Mouse (Mus musculus) liver, embryonic 15.5 days (tissue): ENCODE measurements at regions not wholly inside any gene's neighbourhood (a gene's known extent, or its start where the extent isn't known, plus 50 kb on each side); places are given as distances from the start of the nearest gene placed in this dataset.

Source experiments
- ATAC-seq: fragments of 200-750 bp; cut with Nextera tagmentation; 2 replicates; pipeline ENCODE4 v1.8.0; 2017; ENCODE audit warnings: moderate number of reproducible peaks, mild to moderate bottlenecking, moderate library complexity; ENCODE audit not compliant: insufficient read depth
- H3K27ac ChIP-seq: fragments of 300-500 bp; sonication (generic); replicated peaks from 2 replicates; pipeline ENCODE4 v1.5.1; 2015; ENCODE audit warnings: mild to moderate bottlenecking, inconsistent platforms
- H3K27me3 ChIP-seq: fragments of 300-500 bp; sonication (generic); 2 replicates; pipeline ENCODE4 v1.6.1; 2015; ENCODE audit warnings: mild to moderate bottlenecking, inconsistent platforms
- H3K36me3 ChIP-seq: fragments of 300-500 bp; sonication (generic); replicated peaks from 2 replicates; pipeline ENCODE4 v1.6.1; 2015; ENCODE audit warnings: moderate library complexity, mild to moderate bottlenecking, inconsistent platforms
- H3K4me1 ChIP-seq: fragments of 300-500 bp; sonication (generic); replicated peaks from 2 replicates; pipeline ENCODE4 v1.6.1; 2015; ENCODE audit warnings: inconsistent platforms
- H3K4me2 ChIP-seq: fragments of 300-500 bp; sonication (generic); 2 replicates; pipeline ENCODE4 v1.6.1; 2015; ENCODE audit warnings: moderate library complexity, mild to moderate bottlenecking, inconsistent platforms
- H3K4me3 ChIP-seq: fragments of 300-500 bp; sonication (generic); replicated peaks from 2 replicates; pipeline ENCODE4 v1.5.1; 2015; ENCODE audit warnings: mild to moderate bottlenecking, inconsistent platforms
- H3K9ac ChIP-seq: fragments of 300-500 bp; sonication (generic); 2 replicates; pipeline ENCODE4 v1.6.1; 2015; ENCODE audit warnings: moderate library complexity, mild to moderate bottlenecking, inconsistent platforms
- H3K9me3 ChIP-seq: fragments of 300-500 bp; sonication (generic); replicated peaks from 2 replicates; pipeline ENCODE4 v1.6.1; 2016; ENCODE audit warnings: inconsistent platforms
- WGBS: fragments of 180-500 bp; shearing (Covaris S2); methylation state at CpG from one replicate; pipeline ENCODE4 v1.1.7; 2015; ENCODE audit warnings: mixed read lengths; ENCODE audit not compliant: insufficient replicate concordance; 5-methylcytosine and 5-hydroxymethylcytosine counted together

DNA sequence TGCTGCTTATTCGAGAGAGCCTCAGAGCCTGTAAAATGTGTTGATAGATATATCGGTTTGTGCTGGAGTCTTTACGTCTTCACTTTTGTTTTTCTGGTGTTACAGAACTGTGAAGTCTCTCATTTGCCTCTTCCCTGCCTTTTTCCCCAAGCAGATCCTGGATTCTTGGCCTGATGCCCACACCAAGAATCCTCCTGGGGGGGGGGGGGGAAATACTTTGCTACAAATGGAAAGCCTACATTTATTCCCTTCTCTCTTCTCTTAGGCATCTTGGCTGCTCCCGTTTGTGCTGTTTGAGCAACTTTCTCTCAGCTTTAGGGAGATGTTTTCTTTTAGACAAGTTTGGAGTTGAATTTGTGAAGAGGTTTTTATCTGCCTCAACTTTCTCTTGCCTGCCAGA is 570.8 kb downstream of the Epha4 start:
- Histone ChIP-seq H3K9ac (no peak overlapping the region), H3K36me3 (no peaks in the 10 kb centered on the region), H3K4me3 (no peak overlapping the region), H3K27ac (no peak overlapping the region), H3K4me2 (no peak overlapping the region), H3K4me1 (no peaks in the 10 kb centered on the region), H3K27me3 (no peaks in the 10 kb centered on the region), H3K9me3 (no peaks in the 10 kb centered on the region)
- WGBS = 61% methylated on average over 4 of the region's 4 CpGs
- no peak for ATAC-seq

GRCm38 (mm10) chr1:76955031-76955430 is 559.9 kb downstream of the Epha4 start:
- Histone ChIP-seq H3K36me3 (no peaks in the 10 kb centered on the region), H3K4me1 (no peaks in the 10 kb centered on the region), H3K27ac (no peak overlapping the region), H3K9me3 (no peaks in the 10 kb centered on the region), H3K4me3 (no peak overlapping the region), H3K9ac (no peak overlapping the region), H3K27me3 (no peaks in the 10 kb centered on the region), H3K4me2 (no peak overlapping the region)
- ATAC-seq = no peak

GRCm38 (mm10) chr1:76957411-76957810 is 557.5 kb downstream of the Epha4 start:
- H3K9me3 ChIP-seq = no peaks in the 10 kb centered on the region
- WGBS = 59% methylated on average over 5 of the region's 5 CpGs

GRCm38 (mm10) chr1:76958706-76959105 is 556.2 kb downstream of the Epha4 start:
- H3K4me3 ChIP-seq = no peak overlapping the region
- no peak overlapping the region for H3K4me2 ChIP-seq
- 35% methylated on average over 4 of the region's 4 CpGs for WGBS
- H3K9me3 ChIP-seq = no peaks in the 10 kb centered on the region
- ATAC-seq = no peak
- no peaks in the 10 kb centered on the region for H3K27me3 ChIP-seq
- H3K9ac ChIP-seq = no peak overlapping the region
- H3K4me1 ChIP-seq = no peaks in the 10 kb centered on the region
- H3K27ac ChIP-seq = no peak overlapping the region
- no peaks in the 10 kb centered on the region for H3K36me3 ChIP-seq

More at GRCm38 (mm10) chr1:76957411-76957810, 557.5 kb downstream of the Epha4 start:
- Histone ChIP-seq H3K9ac (no peak overlapping the region), H3K36me3 (no peaks in the 10 kb centered on the region), H3K4me1 (no peaks in the 10 kb centered on the region), H3K4me3 (no peak overlapping the region), H3K4me2 (no peak overlapping the region), H3K27ac (no peak overlapping the region), H3K27me3 (no peaks in the 10 kb centered on the region)
- no peak for ATAC-seq

GRCm38 (mm10) chr1:76972454-76972853 is 542.4 kb downstream of the Epha4 start:
- H3K27ac ChIP-seq = no peak overlapping the region
- no peaks in the 10 kb centered on the region for H3K36me3 ChIP-seq
- no peaks in the 10 kb centered on the region for H3K9me3 ChIP-seq
- H3K4me2 ChIP-seq = no peak overlapping the region
- 55% methylated on average over 4 of the region's 4 CpGs for WGBS
- H3K27me3 ChIP-seq = no peaks in the 10 kb centered on the region
- no peak overlapping the region for H3K4me3 ChIP-seq
- H3K4me1 ChIP-seq = no peaks in the 10 kb centered on the region
- ATAC-seq = no peak
- H3K9ac ChIP-seq = no peak overlapping the region

DNA sequence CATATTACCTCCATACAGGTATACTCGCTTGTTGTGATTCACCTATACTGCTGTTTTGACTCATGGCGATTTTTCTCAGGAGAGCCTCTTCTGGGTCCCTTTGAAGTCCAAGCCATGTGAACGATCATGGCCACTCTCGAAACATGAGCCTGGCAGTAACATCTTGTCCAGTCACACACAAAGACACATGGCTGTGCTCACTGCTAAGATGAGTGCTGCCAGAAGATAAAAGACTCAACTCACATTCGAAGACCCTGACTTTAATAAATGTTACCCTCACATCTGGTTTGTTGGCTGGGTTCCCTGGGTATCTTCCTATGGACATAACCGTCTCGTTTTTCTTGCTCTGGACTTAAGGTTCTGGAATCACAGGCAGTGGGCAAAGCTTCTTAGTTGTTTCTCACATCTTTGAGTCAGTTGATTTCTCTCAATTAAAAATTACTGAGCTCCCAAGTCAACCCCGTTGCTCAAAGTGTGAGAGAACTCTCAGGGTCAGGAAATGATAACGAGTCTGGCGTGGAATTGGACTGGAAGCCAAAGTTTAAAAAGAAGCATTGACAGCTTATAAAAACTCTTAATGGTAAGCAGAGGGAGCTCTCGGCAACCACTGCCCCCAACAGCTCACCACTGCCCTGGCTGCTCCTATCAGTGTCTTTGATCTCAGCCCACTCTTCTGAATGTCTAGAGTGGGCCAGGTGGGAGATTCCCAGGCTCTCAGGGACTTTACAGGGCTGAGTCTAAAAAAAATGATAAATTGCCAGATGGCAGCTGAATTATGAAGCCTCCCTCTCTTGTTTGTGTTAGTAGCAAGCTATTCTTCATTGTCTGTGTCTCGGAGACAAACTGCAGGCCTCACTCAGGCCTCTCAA is 539.6 kb downstream of the Epha4 start:
- 63% methylated on average over 12 of the region's 12 CpGs for WGBS
- H3K4me2 ChIP-seq = no peak overlapping the region
- no peak overlapping the region for H3K4me3 ChIP-seq
- no peak overlapping the region for H3K27ac ChIP-seq
- no peak overlapping the region for H3K9ac ChIP-seq
- H3K9me3 ChIP-seq = no peaks in the 10 kb centered on the region
- H3K4me1 ChIP-seq = no peaks in the 10 kb centered on the region
- no peaks in the 10 kb centered on the region for H3K36me3 ChIP-seq
- no peaks in the 10 kb centered on the region for H3K27me3 ChIP-seq
- no peak for ATAC-seq

DNA sequence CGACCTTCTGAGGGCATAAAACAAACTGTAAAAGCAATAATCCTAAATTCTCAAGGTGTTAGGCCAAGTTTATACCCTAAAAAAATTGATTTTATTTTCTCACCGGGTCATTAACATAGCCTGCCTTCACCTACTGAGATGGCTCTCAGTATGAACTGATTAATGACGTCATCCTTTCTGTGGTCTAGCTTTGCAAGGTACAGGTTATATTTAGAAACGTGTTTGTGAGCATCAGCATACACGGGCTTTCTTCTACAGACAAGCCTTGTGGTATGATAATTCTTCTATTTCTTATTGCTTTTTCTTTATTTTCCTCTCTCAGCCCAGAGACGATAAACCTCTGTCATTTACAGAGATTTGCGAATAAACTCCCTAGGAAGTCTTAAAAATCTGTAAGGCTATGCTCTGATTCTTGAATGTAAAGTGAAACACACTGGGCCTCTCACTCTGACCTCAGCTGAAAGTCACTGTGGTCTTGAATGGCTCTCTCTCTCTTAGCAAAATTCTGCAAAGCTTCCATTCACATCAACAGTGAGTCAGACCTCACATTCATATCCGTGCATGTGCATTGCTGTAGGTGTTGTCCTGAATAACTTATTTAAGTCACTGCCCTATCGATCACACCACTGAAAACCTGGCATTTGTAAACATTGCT is 534.3 kb downstream of the Epha4 start:
- 57% methylated on average over 9 of the region's 9 CpGs for WGBS
- Histone ChIP-seq H3K27ac (no peak overlapping the region), H3K4me3 (no peak overlapping the region), H3K36me3 (no peaks in the 10 kb centered on the region), H3K4me2 (no peak overlapping the region), H3K9ac (no peak overlapping the region), H3K27me3 (no peaks in the 10 kb centered on the region), H3K4me1 (no peaks in the 10 kb centered on the region), H3K9me3 (no peaks in the 10 kb centered on the region)
- no peak for ATAC-seq

GRCm38 (mm10) chr1:76993776-76994175 is 521.1 kb downstream of the Epha4 start:
- Histone ChIP-seq H3K9ac (no peak overlapping the region), H3K9me3 (no peaks in the 10 kb centered on the region), H3K27me3 (no peaks in the 10 kb centered on the region), H3K36me3 (no peaks in the 10 kb centered on the region), H3K4me1 (no peaks in the 10 kb centered on the region), H3K4me2 (no peak overlapping the region), H3K27ac (no peak overlapping the region), H3K4me3 (no peak overlapping the region)
- no peak for ATAC-seq
- WGBS = 34% methylated on average over 2 of the region's 2 CpGs

- no peak overlapping the region for H3K27ac ChIP-seq
- no peak for ATAC-seq
- H3K9ac ChIP-seq = no peak overlapping the region
- H3K27me3 ChIP-seq = no peaks in the 10 kb centered on the region
- H3K4me3 ChIP-seq = no peak overlapping the region
- 78% methylated on average over 6 of the region's 6 CpGs for WGBS
- no peaks in the 10 kb centered on the region for H3K4me1 ChIP-seq
- no peak overlapping the region for H3K4me2 ChIP-seq
- no peaks in the 10 kb centered on the region for H3K9me3 ChIP-seq
- H3K36me3 ChIP-seq = no peaks in the 10 kb centered on the region
Measured at GRCm38 (mm10) chr1:77008001-77008400, 506.9 kb downstream of the Epha4 start.

GRCm38 (mm10) chr1:77010608-77011214 is 504.2 kb downstream of the Epha4 start:
- no peak overlapping the region for H3K4me2 ChIP-seq
- H3K36me3 ChIP-seq = no peaks in the 10 kb centered on the region
- no peak for ATAC-seq
- H3K9ac ChIP-seq = no peak overlapping the region
- no peak overlapping the region for H3K27ac ChIP-seq
- 58% methylated on average over 8 of the region's 8 CpGs for WGBS
- no peaks in the 10 kb centered on the region for H3K9me3 ChIP-seq
- H3K27me3 ChIP-seq = no peaks in the 10 kb centered on the region
- no peak overlapping the region for H3K4me3 ChIP-seq
- no peaks in the 10 kb centered on the region for H3K4me1 ChIP-seq

DNA sequence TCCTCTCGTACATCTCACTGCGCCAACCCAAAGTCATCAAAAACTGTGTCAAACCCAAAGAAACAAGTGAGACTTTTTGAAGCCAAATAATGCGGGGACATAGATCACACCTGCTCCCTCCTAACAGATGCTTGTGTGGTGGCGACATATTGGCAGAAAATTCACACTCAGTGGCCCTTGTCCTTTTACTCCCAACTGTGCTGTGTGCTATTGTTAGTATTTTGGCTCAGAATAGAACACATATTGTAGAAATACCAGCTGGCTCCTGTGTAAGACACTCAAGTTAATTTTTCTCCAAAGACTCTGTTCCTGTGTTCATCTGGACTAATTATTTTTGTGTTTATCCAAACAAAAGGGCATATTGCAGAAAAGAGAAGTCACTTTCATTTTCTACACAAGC is 487.2 kb downstream of the Epha4 start:
- 60% methylated on average over 4 of the region's 4 CpGs for WGBS
- Histone ChIP-seq H3K4me3 (no peak overlapping the region), H3K4me2 (no peak overlapping the region), H3K27ac (no peak overlapping the region), H3K36me3 (no peaks in the 10 kb centered on the region), H3K9me3 (no peaks in the 10 kb centered on the region), H3K27me3 (no peaks in the 10 kb centered on the region), H3K4me1 (no peaks in the 10 kb centered on the region), H3K9ac (no peak overlapping the region)
- ATAC-seq = no peak
